Mouse (Mus musculus) stomach, embryonic 16.5 days (tissue): ENCODE data around the gene Ptprd. TPM values are rescaled to one million over a fixed set of nuclear protein-coding genes. Genes with fewer than 3 reads are reported as not detected.

Source experiments
- microRNA-seq: library from miRNA; unstranded; fragments of <30 nt; microRNA quantifications from one replicate; pipeline ENCODE4, GENCODE M21; 2016
- polyA plus RNA-seq: library from polyadenylated mRNA; unstranded; fragments of >200 nt; fragmentation: Nextera tagmentation; extraction: Ambion mirVana; gene quantifications from 2 replicates; pipeline ENCODE4 v1.2.1, GENCODE M21; 2015

Ptprd gene
- polyA plus RNA-seq, 1 experiment from 2014 or later = 11.0 TPM

Small RNA genes within 50 kb of the gene (microRNA-seq; reads per million reads assigned to microRNA genes)
- not detected for gene Gm23159
